Mouse (Mus musculus): ENCODE data around the gene Pou2f2. TPM values are rescaled to one million over a fixed set of nuclear protein-coding genes. Genes with fewer than 3 reads are reported as not detected.

Pou2f2 gene
- polyA plus RNA-seq, 1 experiment from 2014 or later = 17.5 TPM

GRCm38 (mm10) chr7:25082510-25082909 lies 97.0 kb downstream of the Pou2f2 start:
- Histone ChIP-seq H3K9ac (replicated peaks) (no peak overlapping the region), H3K36me3 (peaks cover 65% of the 10 kb centered on the region)
- 82% methylated on average over 4 of the region's 4 CpGs for WGBS

DNA sequence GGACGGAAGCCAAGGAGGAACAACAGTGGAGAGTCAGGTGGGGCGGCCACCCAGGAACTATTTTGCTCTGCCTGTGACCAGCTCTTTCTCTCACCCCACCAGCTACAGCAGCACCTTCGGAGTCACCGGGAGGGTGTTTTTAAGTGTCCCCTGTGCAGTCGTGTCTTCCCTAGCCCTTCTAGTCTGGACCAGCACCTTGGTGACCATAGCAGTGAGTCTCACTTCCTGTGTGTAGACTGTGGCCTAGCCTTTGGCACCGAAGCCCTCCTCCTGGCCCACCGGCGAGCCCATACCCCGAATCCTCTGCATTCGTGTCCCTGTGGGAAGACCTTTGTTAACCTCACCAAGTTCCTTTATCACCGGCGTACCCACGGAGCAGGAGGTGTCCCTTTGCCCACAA lies 99.1 kb downstream of the Pou2f2 start:
- Histone ChIP-seq H3K4me1 (peaks cover 30% of the 10 kb centered on the region), H3K4me2 (replicated peaks) (no peak overlapping the region), H3K4me3 (no peak overlapping the region), H3K27ac (replicated peaks) (no peak overlapping the region), H3K27me3 (no peaks in the 10 kb centered on the region), H3K36me3 (peaks cover 61% of the 10 kb centered on the region), H3K9ac (replicated peaks) (no peak overlapping the region), H3K9me3 (no peaks in the 10 kb centered on the region)
- ATAC-seq (replicated peaks) = no peak
- WGBS = 95% methylated on average over 13 of the region's 13 CpGs

More at GRCm38 (mm10) chr7:25082510-25082909, 97.0 kb downstream of the Pou2f2 start:
- H3K27ac ChIP-seq (replicated peaks) = no peak overlapping the region
- no peak for ATAC-seq (replicated peaks)
- H3K4me2 ChIP-seq (replicated peaks) = no peak overlapping the region
- H3K4me3 ChIP-seq = no peak overlapping the region
- H3K9me3 ChIP-seq = no peaks in the 10 kb centered on the region
- peaks cover 19% of the 10 kb centered on the region for H3K4me1 ChIP-seq
- no peaks in the 10 kb centered on the region for H3K27me3 ChIP-seq

DNA sequence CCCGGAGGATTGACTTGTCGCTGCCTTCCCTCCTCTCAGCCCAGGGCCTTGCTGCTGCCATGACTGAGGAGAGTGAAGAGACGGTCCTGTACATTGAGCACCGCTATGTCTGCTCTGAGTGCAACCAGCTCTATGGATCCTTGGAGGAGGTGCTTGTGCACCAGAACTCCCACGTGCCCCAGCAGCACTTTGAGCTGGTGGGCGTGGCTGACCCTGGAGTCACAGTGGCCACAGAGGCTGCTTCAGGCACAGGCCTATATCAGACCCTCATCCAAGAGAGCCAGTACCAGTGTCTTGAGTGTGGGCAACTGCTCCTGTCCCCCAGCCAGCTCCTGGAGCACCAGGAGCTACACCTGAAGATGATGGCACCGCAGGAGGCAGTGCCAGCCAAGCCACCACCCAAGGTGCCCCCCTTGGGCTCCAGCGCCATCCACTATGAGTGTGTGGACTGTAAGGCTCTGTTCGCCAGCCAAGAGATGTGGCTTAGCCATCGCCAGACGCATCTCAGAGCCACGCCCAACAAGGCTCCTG lies 100.0 kb downstream of the Pou2f2 start:
- Histone ChIP-seq H3K36me3 (peaks cover 53% of the 10 kb centered on the region), H3K9ac (replicated peaks) (no peak overlapping the region)
- WGBS = 84% methylated on average over 12 of the region's 12 CpGs

DNA sequence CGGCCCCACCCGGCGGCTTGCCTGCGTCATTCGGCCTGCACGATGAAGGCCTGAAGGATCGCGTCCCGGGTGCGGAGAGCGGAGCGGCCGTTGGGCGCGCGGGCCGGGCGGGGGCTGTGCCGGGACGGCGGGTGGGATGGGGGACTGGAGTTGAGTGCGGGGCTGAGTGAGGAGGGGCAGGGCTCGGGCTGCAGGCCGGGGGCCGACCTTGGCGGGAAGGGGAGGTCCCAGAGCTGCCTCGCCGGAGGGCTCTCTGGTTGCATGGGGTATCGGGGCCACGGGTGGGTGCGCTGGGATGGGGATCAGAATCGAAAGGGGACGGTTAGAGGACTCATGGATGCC lies 102.1 kb downstream of the Pou2f2 start:
- H3K27me3 ChIP-seq = no peaks in the 10 kb centered on the region
- peak overlapping the region; percentile 97 for H3K27ac ChIP-seq (replicated peaks)
- peak overlapping the region; percentile 83 for H3K9ac ChIP-seq (replicated peaks)
- H3K4me1 ChIP-seq = peaks cover 50% of the 10 kb centered on the region
- WGBS = under 1% methylated on average over 32 of the region's 33 CpGs
- peak overlapping the region; percentile 53 for H3K4me2 ChIP-seq (replicated peaks)
- peak overlapping the region; percentile 79 for H3K4me3 ChIP-seq
- peak; percentile 44 for ATAC-seq (replicated peaks)
- H3K9me3 ChIP-seq = no peaks in the 10 kb centered on the region
- H3K36me3 ChIP-seq = peaks cover 31% of the 10 kb centered on the region

More for the DNA sequence above, 100.0 kb downstream of the Pou2f2 start:
- Histone ChIP-seq H3K4me2 (replicated peaks) (no peak overlapping the region), H3K27ac (replicated peaks) (no peak overlapping the region), H3K27me3 (no peaks in the 10 kb centered on the region), H3K9me3 (no peaks in the 10 kb centered on the region), H3K4me3 (no peak overlapping the region), H3K4me1 (peaks cover 34% of the 10 kb centered on the region)
- ATAC-seq (replicated peaks) = no peak

DNA sequence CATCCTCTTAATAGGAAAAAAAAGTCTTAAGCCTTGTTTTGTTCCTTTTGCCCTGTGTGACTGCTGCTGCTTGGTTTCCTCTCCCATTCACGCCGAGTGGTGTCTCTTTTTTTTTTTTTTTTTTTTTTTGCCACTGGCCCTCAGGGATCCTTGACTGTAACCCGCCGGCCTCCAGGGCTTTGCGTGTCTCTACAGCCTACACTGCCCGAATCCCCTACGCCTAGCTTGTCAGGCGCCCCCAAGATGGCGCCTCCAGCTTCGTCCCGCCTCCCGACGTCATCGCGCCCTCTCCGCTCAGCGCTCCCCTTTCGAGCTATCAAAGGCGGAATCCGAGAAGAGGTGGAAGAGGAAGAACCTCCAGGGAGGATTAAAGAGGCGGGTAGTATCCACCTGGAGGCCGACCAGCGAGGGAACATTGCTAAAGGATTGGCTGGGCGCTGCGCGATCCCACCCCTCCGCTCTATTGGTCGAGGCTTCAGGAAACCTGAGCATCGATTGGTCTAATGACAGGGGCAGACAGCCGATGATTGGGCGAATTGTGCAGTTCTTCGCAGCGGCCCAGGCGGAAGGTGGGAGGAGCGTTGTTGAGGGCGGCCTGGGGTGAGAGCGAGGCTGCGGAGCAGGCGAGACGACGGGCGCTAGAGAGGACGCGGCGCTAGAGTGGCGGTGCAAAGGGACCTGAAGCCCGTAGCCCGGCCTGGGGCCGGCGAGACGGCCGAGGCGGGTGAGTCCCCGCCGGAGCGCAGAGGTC lies 102.7 kb downstream of the Pou2f2 start:
- H3K27ac ChIP-seq (replicated peaks) = peak overlapping the region; percentile 97
- peaks cover 50% of the 10 kb centered on the region for H3K4me1 ChIP-seq
- H3K4me2 ChIP-seq (replicated peaks) = peak overlapping the region; percentile 71
- peak overlapping the region; percentile 79 for H3K4me3 ChIP-seq
- peak; percentile 97 for ATAC-seq (replicated peaks)
- 0% methylated on average over 56 of the region's 56 CpGs for WGBS
- peaks cover 25% of the 10 kb centered on the region for H3K36me3 ChIP-seq
- no peaks in the 10 kb centered on the region for H3K27me3 ChIP-seq
- H3K9ac ChIP-seq (replicated peaks) = peak overlapping the region; percentile 83
- H3K9me3 ChIP-seq = no peaks in the 10 kb centered on the region

GRCm38 (mm10) chr7:25076296-25076662 lies 103.2 kb downstream of the Pou2f2 start:
- H3K4me3 ChIP-seq = peak overlapping the region; percentile 79
- H3K4me2 ChIP-seq (replicated peaks) = peak overlapping the region; percentile 71
- peaks cover 20% of the 10 kb centered on the region for H3K36me3 ChIP-seq
- ATAC-seq (replicated peaks) = no peak
- H3K4me1 ChIP-seq = peaks cover 53% of the 10 kb centered on the region
- no peaks in the 10 kb centered on the region for H3K9me3 ChIP-seq
- peak overlapping the region; percentile 69 for H3K9ac ChIP-seq (replicated peaks)
- H3K27me3 ChIP-seq = no peaks in the 10 kb centered on the region
- 15% methylated on average over 7 of the region's 7 CpGs for WGBS
- H3K27ac ChIP-seq (replicated peaks) = peak overlapping the region; percentile 97

DNA sequence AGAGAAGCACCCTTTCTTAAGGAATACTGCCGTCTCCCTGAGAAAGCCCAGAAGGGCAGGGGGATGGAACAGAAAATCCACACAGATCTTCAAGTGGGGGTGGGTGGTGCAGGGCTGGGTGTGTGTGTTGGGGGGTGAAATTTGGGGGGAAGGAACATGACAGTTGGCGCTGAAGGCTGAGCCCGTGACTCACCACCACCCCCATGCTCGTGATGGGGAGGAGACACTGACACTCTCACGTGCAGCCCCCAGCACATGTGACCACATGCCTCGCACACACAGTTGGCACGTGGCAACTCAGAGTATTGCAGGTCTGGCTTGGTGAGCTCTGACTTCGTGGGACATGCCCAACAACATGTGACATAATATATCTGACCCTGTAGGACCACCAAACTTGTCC lies 105.6 kb downstream of the Pou2f2 start:
- peak overlapping the region; percentile 92 for H3K27ac ChIP-seq (replicated peaks)
- ATAC-seq (replicated peaks) = no peak
- no peaks in the 10 kb centered on the region for H3K27me3 ChIP-seq
- no peaks in the 10 kb centered on the region for H3K36me3 ChIP-seq
- H3K9me3 ChIP-seq = no peaks in the 10 kb centered on the region
- peak overlapping the region; percentile 96; the same call in 1 of the 2 replicates for H3K9ac ChIP-seq (replicated peaks)
- no peak overlapping the region for H3K4me2 ChIP-seq (replicated peaks)
- H3K4me1 ChIP-seq = peaks cover 70% of the 10 kb centered on the region
- WGBS = 74% methylated on average over 8 of the region's 8 CpGs
- no peak overlapping the region for H3K4me3 ChIP-seq

DNA sequence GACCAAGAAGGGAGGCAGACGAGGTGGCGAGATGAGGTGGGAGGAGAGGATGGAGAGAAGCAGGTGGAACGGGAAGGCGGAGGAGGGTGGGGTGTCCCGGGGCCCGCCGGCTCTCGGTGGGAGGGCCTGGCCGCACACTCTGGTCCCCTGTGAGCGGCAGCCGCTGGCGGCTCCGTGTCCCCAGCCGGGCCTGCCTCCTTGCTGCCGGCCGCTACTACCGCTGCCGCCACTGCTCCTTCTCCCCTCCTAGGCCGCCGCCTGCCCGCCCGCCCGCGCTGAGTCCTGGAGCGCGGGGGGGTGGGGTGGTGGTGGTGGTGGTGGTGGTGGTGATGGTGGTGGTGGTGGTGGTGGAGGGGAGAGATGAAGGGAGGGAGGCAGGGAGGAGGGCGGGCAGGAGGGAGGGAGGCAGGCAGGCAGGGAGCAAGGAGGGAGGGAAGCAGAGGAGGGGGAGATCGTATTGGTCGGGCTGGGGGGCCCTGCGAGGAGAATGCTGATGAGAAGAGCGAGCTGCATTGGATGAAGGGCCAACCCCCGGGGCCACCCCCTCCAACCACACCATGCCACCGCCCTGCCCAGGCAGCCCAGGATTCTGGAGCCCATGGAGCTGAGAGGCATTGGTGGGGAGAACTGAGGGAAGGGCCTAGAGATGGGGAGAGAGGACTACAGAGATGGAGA lies 106.7 kb downstream of the Pou2f2 start:
- H3K36me3 ChIP-seq = peaks cover 5% of the 10 kb centered on the region
- H3K9ac ChIP-seq (replicated peaks) = peak overlapping the region; percentile 96
- peak overlapping the region; percentile 83 for H3K4me3 ChIP-seq
- H3K27me3 ChIP-seq = no peaks in the 10 kb centered on the region
- peak overlapping the region; percentile 92 for H3K27ac ChIP-seq (replicated peaks)
- H3K9me3 ChIP-seq = no peaks in the 10 kb centered on the region
- peak; percentile 12; the same call in 1 of the 2 replicates for ATAC-seq (replicated peaks)
- H3K4me1 ChIP-seq = peaks cover 70% of the 10 kb centered on the region
- 0% methylated on average over 26 of the region's 33 CpGs for WGBS
- peak overlapping the region; percentile 93 for H3K4me2 ChIP-seq (replicated peaks)

- Histone ChIP-seq H3K4me2 (replicated peaks) (peak within 1 kb of the TSS; percentile 93), H3K4me1 (peaks cover 67% of the 10 kb centered on the region), H3K27ac (replicated peaks) (peak within 1 kb of the TSS; percentile 92), H3K27me3 (no peaks in the 10 kb centered on the region), H3K9ac (replicated peaks) (peak within 1 kb of the TSS; percentile 96), H3K9me3 (no peaks in the 10 kb centered on the region), H3K36me3 (peaks cover 12% of the 10 kb centered on the region), H3K4me3 (peak within 1 kb of the TSS; percentile 83)
- WGBS = under 1% methylated on average over 23 of the region's 28 CpGs
- no peak for ATAC-seq (replicated peaks)
These were observed 107.4 kb downstream of the Pou2f2 start, which contains the start of the genes Grik5 and Zfp574 for GRCm38 (mm10) chr7:25071979-25072715. Grik5 (minus strand) TSS chr7:25072346. Zfp574 (plus strand) TSS chr7:25072567.

DNA sequence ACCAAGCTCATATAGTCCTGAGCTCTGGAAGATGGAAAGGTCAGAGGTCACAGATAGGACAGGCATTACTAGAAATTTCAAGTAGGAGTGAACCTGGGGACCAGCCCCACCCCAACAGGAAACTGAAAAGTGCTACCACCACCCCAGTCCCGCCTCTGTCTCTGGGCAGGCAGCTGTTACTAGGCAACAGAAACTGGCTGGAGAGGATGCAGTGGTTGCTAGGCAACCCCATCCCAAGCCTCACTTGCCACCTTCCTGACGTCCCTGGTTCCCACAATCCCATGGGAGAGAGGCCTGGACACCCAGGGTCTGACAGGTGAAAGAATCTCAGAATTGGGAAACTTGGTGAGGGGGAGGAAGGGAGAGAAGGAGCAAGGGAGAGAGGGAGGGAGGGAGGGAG lies 110.8 kb downstream of the Pou2f2 start:
- Histone ChIP-seq H3K9ac (replicated peaks) (no peak overlapping the region), H3K36me3 (peaks cover 44% of the 10 kb centered on the region), H3K27ac (replicated peaks) (0 out of 2 replicates have a peak overlapping the region, but pooled peaks have one; percentile 2), H3K4me1 (peaks cover 44% of the 10 kb centered on the region), H3K27me3 (no peaks in the 10 kb centered on the region), H3K4me2 (replicated peaks) (peak overlapping the region; percentile 0; the same call in 1 of the 2 replicates), H3K9me3 (no peaks in the 10 kb centered on the region), H3K4me3 (peak overlapping the region; percentile 8; the same call in 1 of the 2 replicates)
- WGBS = 4% methylated on average over 2 of the region's 2 CpGs
- ATAC-seq (replicated peaks) = peak; percentile 34

DNA sequence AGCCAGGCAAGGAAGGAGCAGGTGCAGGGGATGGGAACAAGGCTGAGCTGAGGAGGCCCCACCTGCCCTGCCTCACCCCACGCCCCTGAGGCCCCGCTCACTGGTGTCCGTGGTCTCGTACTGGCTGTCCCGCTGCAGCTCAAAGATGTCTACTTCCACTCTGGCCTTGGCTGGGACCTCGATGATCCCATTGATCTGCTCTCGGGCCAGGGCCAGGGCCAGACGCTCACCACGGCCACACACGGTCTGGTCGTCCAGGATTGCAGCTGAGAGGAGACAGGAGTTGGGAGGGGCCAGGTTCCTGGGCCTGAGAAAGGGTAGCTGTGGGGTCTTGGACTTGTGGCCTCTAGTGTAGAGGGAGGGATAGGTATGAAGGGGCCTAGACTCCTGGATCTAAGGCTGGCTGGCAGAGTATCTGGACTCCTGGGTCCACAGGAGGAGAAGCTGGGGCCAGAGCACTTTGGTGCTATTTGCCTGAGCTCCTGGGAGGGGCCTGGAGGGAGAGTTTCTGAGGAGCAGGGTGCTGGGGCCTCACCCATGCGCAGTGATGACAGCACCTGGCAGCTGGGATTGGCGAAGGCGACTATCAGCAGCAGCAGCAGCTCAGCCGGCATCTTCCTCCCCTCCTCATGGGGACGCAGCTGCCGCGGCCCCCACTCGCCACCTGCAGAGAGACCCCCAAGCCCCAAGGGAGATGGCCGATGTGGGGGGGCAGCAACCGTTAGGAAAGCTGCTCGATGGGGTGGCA lies 111.4 kb downstream of the Pou2f2 start:
- no peak overlapping the region for H3K9ac ChIP-seq (replicated peaks)

More for the DNA sequence above, 111.4 kb downstream of the Pou2f2 start:
- Histone ChIP-seq H3K4me3 (0 out of 2 replicates have a peak overlapping the region, but pooled peaks have one; percentile 8), H3K27me3 (no peaks in the 10 kb centered on the region), H3K4me2 (replicated peaks) (peak overlapping the region; percentile 0; the same call in 1 of the 2 replicates), H3K36me3 (peaks cover 49% of the 10 kb centered on the region), H3K4me1 (peaks cover 37% of the 10 kb centered on the region), H3K9me3 (no peaks in the 10 kb centered on the region), H3K27ac (replicated peaks) (0 out of 2 replicates have a peak overlapping the region, but pooled peaks have one; percentile 2)
- ATAC-seq (replicated peaks) = no peak
- 84% methylated on average over 22 of the region's 22 CpGs for WGBS

All from forebrain, embryonic 15.5 days (tissue).